Mouse (Mus musculus) heart, embryonic 16.5 days (tissue): ENCODE measurements around the gene Clec2e. TPM values are rescaled to one million over a fixed set of nuclear protein-coding genes. Genes with fewer than 3 reads are reported as not detected.

ENCODE experiments used
- ATAC-seq: fragments of 200-750 bp; cut with Nextera tagmentation; replicated peaks from 2 replicates; pipeline ENCODE4 v1.8.0; 2017; ENCODE audit warnings: moderate number of reproducible peaks; ENCODE audit not compliant: insufficient read depth, low FRiP score; ENCODE audit errors: extremely low read depth
- H3K27ac ChIP-seq: fragments of 300-500 bp; sonication (generic); 2 replicates; pipeline ENCODE4 v1.5.1; 2014; ENCODE audit warnings: mild to moderate bottlenecking, low read length, control low read depth, moderate library complexity
- H3K27me3 ChIP-seq: fragments of 300-500 bp; sonication (generic); 2 replicates; pipeline ENCODE4 v1.6.1; 2014; ENCODE audit warnings: low read length, mixed read lengths; ENCODE audit not compliant: control insufficient read depth, insufficient read depth
- H3K36me3 ChIP-seq: fragments of 300-500 bp; sonication (generic); 2 replicates; pipeline ENCODE4 v1.6.1; 2014; ENCODE audit not compliant: control insufficient read depth, insufficient read depth
- H3K4me1 ChIP-seq: fragments of 300-500 bp; sonication (generic); 2 replicates; pipeline ENCODE4 v1.6.1; 2014; ENCODE audit warnings: low read length, mixed read lengths; ENCODE audit not compliant: control insufficient read depth, insufficient read depth
- H3K4me2 ChIP-seq: fragments of 300-500 bp; sonication (generic); 2 replicates; pipeline ENCODE4 v1.6.1; 2014; ENCODE audit warnings: low read depth, mild to moderate bottlenecking, control low read depth, low read length
- H3K4me3 ChIP-seq: fragments of 300-500 bp; sonication (generic); 2 replicates; pipeline ENCODE4 v1.5.1; 2014; ENCODE audit warnings: mild to moderate bottlenecking, control low read depth, low read length
- H3K9ac ChIP-seq: fragments of 300-500 bp; sonication (generic); 2 replicates; pipeline ENCODE4 v1.6.1; 2014; ENCODE audit warnings: low read length, control low read depth
- H3K9me3 ChIP-seq: fragments of 300-500 bp; sonication (generic); replicated peaks from 2 replicates; pipeline ENCODE4 v1.6.1; 2016; ENCODE audit warnings: low read length; ENCODE audit not compliant: control insufficient read depth
- WGBS: fragments of 180-500 bp; shearing (Covaris S2); extraction: QIAGEN DNeasy Blood & Tissue Kit; methylation state at CpG from one replicate; pipeline ENCODE4 v1.1.7; 2014; 5-methylcytosine and 5-hydroxymethylcytosine counted together
- polyA plus RNA-seq: library from polyadenylated mRNA; unstranded; fragments of >200 nt; fragmentation: Nextera tagmentation; extraction: Ambion mirVana; gene quantifications from 2 replicates; pipeline ENCODE4 v1.2.1, GENCODE M21; 2015

Gene Clec2e
- polyA plus RNA-seq, 1 experiment from 2014 or later = 0.24 TPM

DNA sequence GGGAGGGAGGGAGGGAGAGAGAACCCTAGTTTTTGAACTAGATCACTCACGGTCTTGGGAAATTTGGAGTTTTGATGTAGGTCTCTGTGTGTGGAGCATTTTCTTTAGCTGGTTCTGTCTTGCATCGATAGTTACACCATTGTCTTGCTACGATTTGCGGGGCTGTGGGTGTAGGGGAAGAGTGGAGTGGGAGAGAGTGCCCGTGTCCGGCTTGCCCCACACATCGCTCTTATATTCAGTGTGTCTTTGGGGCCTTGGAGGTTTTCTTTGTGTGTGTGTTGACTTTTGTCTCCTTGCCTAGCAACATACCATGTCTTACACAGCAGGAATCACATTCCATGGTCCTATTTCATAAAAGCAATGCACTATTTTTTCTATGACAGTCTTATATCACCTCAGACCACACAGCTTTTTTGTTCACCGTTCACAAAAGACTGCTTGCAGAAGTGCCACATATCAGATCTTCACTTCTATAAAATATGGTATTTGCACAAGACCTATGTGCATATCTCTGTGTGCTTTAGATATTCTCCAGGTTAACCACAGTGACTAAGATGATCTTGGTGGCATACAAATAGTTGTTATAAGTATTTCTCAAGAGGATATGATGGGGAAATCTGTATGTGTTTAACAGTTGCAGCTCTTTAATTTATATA lies 51.0 kb downstream of the Clec2e start:
- H3K27me3 ChIP-seq = no peaks in the 10 kb centered on the region
- H3K4me3 ChIP-seq = peak overlapping the region; percentile 48
- H3K4me1 ChIP-seq = peaks cover 4% of the 10 kb centered on the region; the same call in 1 of the 2 replicates
- 3% methylated on average over 8 of the region's 8 CpGs for WGBS
- ATAC-seq = no peak
- H3K27ac ChIP-seq = no peak overlapping the region
- H3K4me2 ChIP-seq = peak overlapping the region; percentile 65
- H3K9ac ChIP-seq = 0 out of 2 replicates have a peak overlapping the region, but pooled peaks have one; percentile 46
- H3K36me3 ChIP-seq = no peaks in the 10 kb centered on the region
- H3K9me3 ChIP-seq = no peaks in the 10 kb centered on the region

GRCm38 (mm10) chr6:129048857-129049473 lies 51.7 kb downstream of the Clec2e start:
- H3K4me1 ChIP-seq = peaks cover 4% of the 10 kb centered on the region; the same call in 1 of the 2 replicates
- peak overlapping the region; percentile 60 for H3K4me3 ChIP-seq
- WGBS = 1% methylated on average over 13 of the region's 13 CpGs
- peak overlapping the region; percentile 73 for H3K4me2 ChIP-seq
- ATAC-seq = peak; percentile 93
- peak overlapping the region; percentile 65 for H3K9ac ChIP-seq
- H3K27me3 ChIP-seq = no peaks in the 10 kb centered on the region
- H3K9me3 ChIP-seq = no peaks in the 10 kb centered on the region
- H3K27ac ChIP-seq = peak overlapping the region; percentile 14; the same call in 1 of the 2 replicates
- H3K36me3 ChIP-seq = no peaks in the 10 kb centered on the region

DNA sequence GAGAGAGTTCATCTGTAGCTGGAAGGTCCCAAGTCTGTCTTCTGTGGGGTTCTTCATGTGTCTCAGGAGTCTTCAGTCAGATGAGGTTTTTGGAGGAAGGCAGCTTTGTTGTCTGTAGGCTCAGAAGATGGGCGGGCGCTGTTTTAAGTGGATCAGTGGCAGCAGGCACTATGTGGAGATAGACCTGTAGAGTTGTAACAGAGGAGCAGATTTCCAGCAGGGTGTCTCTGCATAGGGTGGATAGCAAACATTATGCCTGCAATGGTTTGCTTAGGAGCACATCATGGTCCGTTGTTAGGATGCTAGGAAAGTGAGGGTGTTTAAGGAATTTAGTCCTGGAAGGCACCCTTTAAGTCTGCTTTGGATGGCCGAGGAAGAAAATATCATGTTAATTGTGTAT lies 52.3 kb downstream of the Clec2e start:
- no peak overlapping the region for H3K27ac ChIP-seq
- no peak overlapping the region for H3K9ac ChIP-seq
- peaks cover 4% of the 10 kb centered on the region; the same call in 1 of the 2 replicates for H3K4me1 ChIP-seq
- no peak overlapping the region for H3K4me3 ChIP-seq
- WGBS = 45% methylated on average over 4 of the region's 4 CpGs
- H3K4me2 ChIP-seq = peak overlapping the region; percentile 73
- no peaks in the 10 kb centered on the region for H3K9me3 ChIP-seq
- no peaks in the 10 kb centered on the region for H3K36me3 ChIP-seq
- no peak for ATAC-seq
- H3K27me3 ChIP-seq = no peaks in the 10 kb centered on the region

DNA sequence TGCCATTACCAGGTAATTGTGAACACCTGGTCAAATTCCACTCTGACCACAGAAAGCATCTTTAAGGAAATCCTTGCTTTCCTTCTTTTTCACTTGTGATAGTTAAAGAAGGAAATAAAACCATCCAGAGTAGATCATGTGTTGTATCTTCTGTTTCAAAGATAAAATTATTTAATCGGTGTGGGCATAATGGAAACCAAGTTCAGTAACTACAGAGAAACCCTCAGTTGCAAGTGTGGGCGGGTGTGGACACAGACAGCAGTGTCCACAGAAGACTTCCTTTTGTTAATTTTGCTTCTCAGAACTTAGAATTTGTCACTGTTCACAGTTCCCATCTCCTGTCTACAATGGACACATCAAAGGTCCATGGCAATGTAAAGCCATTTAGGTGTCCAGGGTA lies 55.1 kb downstream of the Clec2e start, which contains the start of gene Klrb1f:
Klrb1f (plus strand) TSS at position 301 of the 400 bp plus-strand sequence.
- ATAC-seq = no peak
- Histone ChIP-seq H3K36me3 (no peaks in the 10 kb centered on the region), H3K9ac (no peak within 1 kb of the TSS), H3K9me3 (no peaks in the 10 kb centered on the region; the same call in 1 of the 2 replicates), H3K4me1 (peaks cover 4% of the 10 kb centered on the region; the same call in 1 of the 2 replicates), H3K27ac (no peak within 1 kb of the TSS), H3K4me3 (no peak within 1 kb of the TSS), H3K4me2 (no peak within 1 kb of the TSS), H3K27me3 (no peaks in the 10 kb centered on the region)
- WGBS = 85% methylated on average over 2 of the region's 2 CpGs

GRCm38 (mm10) chr6:129042470-129042869 lies 58.2 kb downstream of the Clec2e start:
- Histone ChIP-seq H3K36me3 (no peaks in the 10 kb centered on the region), H3K4me3 (no peak overlapping the region), H3K4me1 (no peaks in the 10 kb centered on the region), H3K9ac (no peak overlapping the region), H3K27ac (no peak overlapping the region), H3K4me2 (no peak overlapping the region), H3K9me3 (no peaks in the 10 kb centered on the region; the same call in 1 of the 2 replicates), H3K27me3 (no peaks in the 10 kb centered on the region)
- no peak for ATAC-seq

Other genes starting within 250 kb of the Clec2e start
- 0.29 and 1.2 TPM in 2 replicates for gene Clec2i, start 213.3 kb downstream of the Clec2e start, polyA plus RNA-seq
- gene BC035044, start 209.8 kb downstream of the Clec2e start, polyA plus RNA-seq = 1.7 and 5.3 TPM in 2 replicates
- gene Clec2g, start 166.5 kb downstream of the Clec2e start, polyA plus RNA-seq = not detected in 2 replicates
- gene Klrb1f, start 55.0 kb downstream of the Clec2e start, polyA plus RNA-seq = 0.54 and 0.55 TPM in 2 replicates
- 0.56 and 0.98 TPM in 2 replicates for gene Clec2d, start 79.7 kb upstream of the Clec2e start, polyA plus RNA-seq
- 0.31 and 0.53 TPM in 2 replicates for gene Cd69, start 174.5 kb upstream of the Clec2e start, polyA plus RNA-seq
- not detected in 2 replicates for gene 4922502D21Rik, start 230.9 kb upstream of the Clec2e start, polyA plus RNA-seq
- 1.1 and 1.3 TPM in 2 replicates for gene Clec12a, start 241.8 kb upstream of the Clec2e start, polyA plus RNA-seq